Mouse (Mus musculus): ENCODE measurements around the gene Fndc3b. TPM values are rescaled to one million over a fixed set of nuclear protein-coding genes. Genes with fewer than 3 reads are reported as not detected.
A peak's percentile ranks its signal among the peaks of the same experiment; 100 is the strongest.

Fndc3b gene
- polyA plus RNA-seq, 1 experiment from 2014 or later: 10.5 TPM

- Histone ChIP-seq H3K36me3 (replicated peaks; ENCODE audit: control insufficient read depth, insufficient read depth, low read depth, low read length) (no peaks in the 10 kb centered on the region), H3K9me3 (replicated peaks; ENCODE audit: control insufficient read depth, low read length) (no peaks in the 10 kb centered on the region), H3K9ac (replicated peaks; ENCODE audit: low read length) (no peak overlapping the region), H3K27me3 (ENCODE audit: control insufficient read depth, insufficient read depth, low read length) (no peaks in the 10 kb centered on the region), H3K4me3 (ENCODE audit: low read depth, low read length) (no peak overlapping the region), H3K27ac (replicated peaks; ENCODE audit: low read depth, low read length) (no peak overlapping the region), H3K4me1 (ENCODE audit: control insufficient read depth, insufficient read depth, low read length) (no peaks in the 10 kb centered on the region), H3K4me2 (ENCODE audit: low read depth, low read length) (no peak overlapping the region)
- ATAC-seq (replicated peaks; ENCODE audit: insufficient number of reproducible peaks, low FRiP score, low TSS enrichment, low read depth) (no peak), DNase-seq (ENCODE audit: low spot score) (no peak)
- WGBS: 84% methylated on average over 4 of the region's 4 CpGs
Observed at GRCm38 (mm10) chr3:27683374-27683773, 27.7 kb downstream of the Fndc3b start.

GRCm38 (mm10) chr3:27677574-27677973 is 33.5 kb downstream of the Fndc3b start:
- H3K27ac ChIP-seq (replicated peaks; ENCODE audit: low read depth, low read length): no peak overlapping the region
- H3K9ac ChIP-seq (replicated peaks; ENCODE audit: low read length): no peak overlapping the region
- H3K9me3 ChIP-seq (replicated peaks; ENCODE audit: control insufficient read depth, low read length): no peaks in the 10 kb centered on the region
- ATAC-seq (replicated peaks; ENCODE audit: insufficient number of reproducible peaks, low FRiP score, low TSS enrichment, low read depth): no peak
- no peak for DNase-seq (ENCODE audit: low spot score)
- H3K27me3 ChIP-seq (ENCODE audit: control insufficient read depth, insufficient read depth, low read length): no peaks in the 10 kb centered on the region
- H3K4me2 ChIP-seq (ENCODE audit: low read depth, low read length): no peak overlapping the region
- H3K4me1 ChIP-seq (ENCODE audit: control insufficient read depth, insufficient read depth, low read length): no peaks in the 10 kb centered on the region
- no peak overlapping the region for H3K4me3 ChIP-seq (ENCODE audit: low read depth, low read length)
- no peaks in the 10 kb centered on the region for H3K36me3 ChIP-seq (replicated peaks; ENCODE audit: control insufficient read depth, insufficient read depth, low read depth, low read length)
- 67% methylated on average over 6 of the region's 6 CpGs for WGBS

- H3K4me2 ChIP-seq (ENCODE audit: low read depth, low read length): no peak overlapping the region
- no peak overlapping the region for H3K4me3 ChIP-seq (ENCODE audit: low read depth, low read length)
- no peaks in the 10 kb centered on the region for H3K36me3 ChIP-seq (replicated peaks; ENCODE audit: control insufficient read depth, insufficient read depth, low read depth, low read length)
- H3K9me3 ChIP-seq (replicated peaks; ENCODE audit: control insufficient read depth, low read length): no peaks in the 10 kb centered on the region
- no peaks in the 10 kb centered on the region for H3K27me3 ChIP-seq (ENCODE audit: control insufficient read depth, insufficient read depth, low read length)
- peaks cover 4% of the 10 kb centered on the region; the same call in 1 of the 2 replicates for H3K4me1 ChIP-seq (ENCODE audit: control insufficient read depth, insufficient read depth, low read length)
- 76% methylated on average over 7 of the region's 7 CpGs for WGBS
- ATAC-seq (replicated peaks; ENCODE audit: insufficient number of reproducible peaks, low FRiP score, low TSS enrichment, low read depth) (no peak), DNase-seq (ENCODE audit: low spot score) (no peak)
- no peak overlapping the region for H3K27ac ChIP-seq (replicated peaks; ENCODE audit: low read depth, low read length)
- no peak overlapping the region for H3K9ac ChIP-seq (replicated peaks; ENCODE audit: low read length)
Observed at GRCm38 (mm10) chr3:27673660-27674059, 37.4 kb downstream of the Fndc3b start.

- no peak overlapping the region for H3K27ac ChIP-seq (replicated peaks; ENCODE audit: low read depth, low read length)
- DNase-seq (ENCODE audit: low spot score) (peak; percentile 80), ATAC-seq (replicated peaks; ENCODE audit: insufficient number of reproducible peaks, low FRiP score, low TSS enrichment, low read depth) (no peak)
- no peaks in the 10 kb centered on the region for H3K9me3 ChIP-seq (replicated peaks; ENCODE audit: control insufficient read depth, low read length)
- H3K36me3 ChIP-seq (replicated peaks; ENCODE audit: control insufficient read depth, insufficient read depth, low read depth, low read length): no peaks in the 10 kb centered on the region
- 38% methylated on average over 12 of the region's 12 CpGs for WGBS
- no peak overlapping the region for H3K4me2 ChIP-seq (ENCODE audit: low read depth, low read length)
- no peak overlapping the region for H3K9ac ChIP-seq (replicated peaks; ENCODE audit: low read length)
- peaks cover 4% of the 10 kb centered on the region; the same call in 1 of the 2 replicates for H3K4me1 ChIP-seq (ENCODE audit: control insufficient read depth, insufficient read depth, low read length)
- H3K4me3 ChIP-seq (ENCODE audit: low read depth, low read length): no peak overlapping the region
- H3K27me3 ChIP-seq (ENCODE audit: control insufficient read depth, insufficient read depth, low read length): no peaks in the 10 kb centered on the region
Observed at GRCm38 (mm10) chr3:27670416-27670815, 40.7 kb downstream of the Fndc3b start.

GRCm38 (mm10) chr3:27667280-27667679 is 43.8 kb downstream of the Fndc3b start:
- 82% methylated on average over 4 of the region's 4 CpGs for WGBS
- no peak for DNase-seq (ENCODE audit: low spot score)

GRCm38 (mm10) chr3:27665338-27665737 is 45.8 kb downstream of the Fndc3b start:
- H3K27ac ChIP-seq (replicated peaks; ENCODE audit: low read depth, low read length): no peak overlapping the region
- no peak for DNase-seq (ENCODE audit: low spot score)
- 0% methylated on average over 1 of the region's 1 CpGs for WGBS
- peaks cover 3% of the 10 kb centered on the region; the same call in 1 of the 2 replicates for H3K4me1 ChIP-seq (ENCODE audit: control insufficient read depth, insufficient read depth, low read length)
- H3K36me3 ChIP-seq (replicated peaks; ENCODE audit: control insufficient read depth, insufficient read depth, low read depth, low read length): no peaks in the 10 kb centered on the region
- no peak overlapping the region for H3K9ac ChIP-seq (replicated peaks; ENCODE audit: low read length)
- H3K4me2 ChIP-seq (ENCODE audit: low read depth, low read length): no peak overlapping the region
- no peaks in the 10 kb centered on the region for H3K27me3 ChIP-seq (ENCODE audit: control insufficient read depth, insufficient read depth, low read length)
- ATAC-seq (replicated peaks; ENCODE audit: insufficient number of reproducible peaks, low FRiP score, low TSS enrichment, low read depth): no peak
- no peak overlapping the region for H3K4me3 ChIP-seq (ENCODE audit: low read depth, low read length)
- no peaks in the 10 kb centered on the region for H3K9me3 ChIP-seq (replicated peaks; ENCODE audit: control insufficient read depth, low read length)

More at GRCm38 (mm10) chr3:27667280-27667679, 43.8 kb downstream of the Fndc3b start:
- H3K36me3 ChIP-seq (replicated peaks; ENCODE audit: control insufficient read depth, insufficient read depth, low read depth, low read length): no peaks in the 10 kb centered on the region
- ATAC-seq (replicated peaks; ENCODE audit: insufficient number of reproducible peaks, low FRiP score, low TSS enrichment, low read depth): no peak
- H3K9me3 ChIP-seq (replicated peaks; ENCODE audit: control insufficient read depth, low read length): no peaks in the 10 kb centered on the region
- H3K27me3 ChIP-seq (ENCODE audit: control insufficient read depth, insufficient read depth, low read length): no peaks in the 10 kb centered on the region
- no peak overlapping the region for H3K4me2 ChIP-seq (ENCODE audit: low read depth, low read length)
- H3K27ac ChIP-seq (replicated peaks; ENCODE audit: low read depth, low read length): no peak overlapping the region
- H3K4me1 ChIP-seq (ENCODE audit: control insufficient read depth, insufficient read depth, low read length): peaks cover 4% of the 10 kb centered on the region; the same call in 1 of the 2 replicates
- H3K4me3 ChIP-seq (ENCODE audit: low read depth, low read length): no peak overlapping the region
- H3K9ac ChIP-seq (replicated peaks; ENCODE audit: low read length): no peak overlapping the region

- no peak overlapping the region for H3K9ac ChIP-seq (replicated peaks; ENCODE audit: low read length)
- DNase-seq (ENCODE audit: low spot score) (no peak), ATAC-seq (replicated peaks; ENCODE audit: insufficient number of reproducible peaks, low FRiP score, low TSS enrichment, low read depth) (no peak)
- H3K36me3 ChIP-seq (replicated peaks; ENCODE audit: control insufficient read depth, insufficient read depth, low read depth, low read length): no peaks in the 10 kb centered on the region
- no peaks in the 10 kb centered on the region for H3K27me3 ChIP-seq (ENCODE audit: control insufficient read depth, insufficient read depth, low read length)
- H3K4me1 ChIP-seq (ENCODE audit: control insufficient read depth, insufficient read depth, low read length): no peaks in the 10 kb centered on the region
- WGBS: 77% methylated on average over 5 of the region's 5 CpGs
- H3K4me2 ChIP-seq (ENCODE audit: low read depth, low read length): no peak overlapping the region
- H3K9me3 ChIP-seq (replicated peaks; ENCODE audit: control insufficient read depth, low read length): no peaks in the 10 kb centered on the region
- H3K4me3 ChIP-seq (ENCODE audit: low read depth, low read length): no peak overlapping the region
- no peak overlapping the region for H3K27ac ChIP-seq (replicated peaks; ENCODE audit: low read depth, low read length)
Observed at GRCm38 (mm10) chr3:27663221-27663620, 47.9 kb downstream of the Fndc3b start.

- ATAC-seq (replicated peaks; ENCODE audit: insufficient number of reproducible peaks, low FRiP score, low TSS enrichment, low read depth): no peak
- H3K27me3 ChIP-seq (ENCODE audit: control insufficient read depth, insufficient read depth, low read length): no peaks in the 10 kb centered on the region
- no peak overlapping the region for H3K4me2 ChIP-seq (ENCODE audit: low read depth, low read length)
- H3K9ac ChIP-seq (replicated peaks; ENCODE audit: low read length): no peak overlapping the region
- no peak overlapping the region for H3K27ac ChIP-seq (replicated peaks; ENCODE audit: low read depth, low read length)
- no peaks in the 10 kb centered on the region for H3K4me1 ChIP-seq (ENCODE audit: control insufficient read depth, insufficient read depth, low read length)
- H3K4me3 ChIP-seq (ENCODE audit: low read depth, low read length): no peak overlapping the region
- H3K9me3 ChIP-seq (replicated peaks; ENCODE audit: control insufficient read depth, low read length): no peaks in the 10 kb centered on the region
- no peak for DNase-seq (ENCODE audit: low spot score)
- no peaks in the 10 kb centered on the region for H3K36me3 ChIP-seq (replicated peaks; ENCODE audit: control insufficient read depth, insufficient read depth, low read depth, low read length)
- 86% methylated on average over 4 of the region's 4 CpGs for WGBS
Observed at GRCm38 (mm10) chr3:27658198-27658763, 52.8 kb downstream of the Fndc3b start.
